Mouse (Mus musculus) neural tube, embryonic 12.5 days (tissue): Measurements from ENCODE around the gene Sec24d. TPM values are rescaled to one million over a fixed set of nuclear protein-coding genes. Genes with fewer than 3 reads are reported as not detected.

Experiments
- ATAC-seq: fragments of 200-750 bp; cut with Nextera tagmentation; 2 replicates; pipeline ENCODE4 v1.8.0; 2017; ENCODE audit warnings: low read depth, mild to moderate bottlenecking, moderate TSS enrichment, moderate library complexity; ENCODE audit not compliant: low FRiP score
- H3K27ac ChIP-seq: fragments of 300-500 bp; sonication (generic); 2 replicates; pipeline ENCODE4 v1.5.1; 2016
- H3K27me3 ChIP-seq: fragments of 300-500 bp; sonication (generic); replicated peaks from 2 replicates; pipeline ENCODE4 v1.6.1; 2016; ENCODE audit warnings: mild to moderate bottlenecking
- H3K36me3 ChIP-seq: fragments of 300-500 bp; sonication (generic); 2 replicates; pipeline ENCODE4 v1.6.1; 2016; ENCODE audit warnings: mild to moderate bottlenecking
- H3K4me1 ChIP-seq: fragments of 300-500 bp; sonication (generic); 2 replicates; pipeline ENCODE4 v1.6.1; 2016
- H3K4me2 ChIP-seq: fragments of 300-500 bp; sonication (generic); replicated peaks from 2 replicates; pipeline ENCODE4 v1.6.1; 2016; ENCODE audit warnings: mild to moderate bottlenecking
- H3K4me3 ChIP-seq: fragments of 300-500 bp; sonication (generic); 2 replicates; pipeline ENCODE4 v1.5.1; 2016
- H3K9ac ChIP-seq: fragments of 300-500 bp; sonication (generic); 2 replicates; pipeline ENCODE4 v1.6.1; 2016; ENCODE audit warnings: mild to moderate bottlenecking
- H3K9me3 ChIP-seq: fragments of 300-500 bp; sonication (generic); 2 replicates; pipeline ENCODE4 v1.6.1; 2016; ENCODE audit warnings: mild to moderate bottlenecking
- whole genome bisulfite sequencing: fragments of 180-500 bp; shearing (Covaris S2); methylation state at CpG from one replicate; pipeline ENCODE4 v1.1.7; 2016; 5-methylcytosine and 5-hydroxymethylcytosine counted together
- polyA plus RNA-seq: library from polyadenylated mRNA; unstranded; fragments of >200 nt; fragmentation: Nextera tagmentation; extraction: Ambion mirVana; gene quantifications from 2 replicates; pipeline ENCODE4 v1.2.1, GENCODE M21; 2016

The Sec24d gene
- 21.8 and 24.2 TPM in 2 replicates for polyA plus RNA-seq

GRCm38 (mm10) chr3:123266753-123267651 is at the start of gene Sec24d:
Gene Sec24d, plus strand, starts transcription at chr3:123267455.
- H3K27ac ChIP-seq: no peak within 1 kb of the TSS
- H3K9me3 ChIP-seq: no peaks in the 10 kb centered on the region
- 4% methylated on average over 68 of the region's 68 CpGs for WGBS

DNA sequence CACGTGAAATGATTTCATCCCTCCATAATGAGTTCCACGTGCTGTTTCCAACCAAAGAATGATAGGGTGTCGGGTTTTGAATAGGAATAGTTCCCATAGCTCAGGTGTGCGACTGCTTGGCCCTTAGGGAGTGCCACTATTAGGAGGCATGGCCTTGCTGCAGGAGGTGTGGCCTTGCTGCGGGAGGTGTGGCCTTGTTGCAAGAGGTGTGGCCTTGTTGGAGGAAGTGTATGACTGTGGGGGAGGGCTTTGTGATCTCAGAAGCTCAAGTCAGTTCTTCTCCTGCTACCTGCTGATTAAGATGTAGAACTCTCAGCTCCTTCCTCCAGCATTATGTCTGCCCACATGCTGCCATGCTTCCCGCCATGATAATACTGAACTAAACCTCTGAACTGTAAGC is 48.6 kb upstream of the Sec24d start:
- no peak for ATAC-seq
- no peak overlapping the region for H3K9ac ChIP-seq
- no peak overlapping the region for H3K4me3 ChIP-seq
- no peak overlapping the region for H3K27ac ChIP-seq
- no peaks in the 10 kb centered on the region for H3K27me3 ChIP-seq
- H3K9me3 ChIP-seq: no peaks in the 10 kb centered on the region
- no peaks in the 10 kb centered on the region for H3K4me1 ChIP-seq
- WGBS: 58% methylated on average over 6 of the region's 6 CpGs
- no peaks in the 10 kb centered on the region for H3K36me3 ChIP-seq
- H3K4me2 ChIP-seq: no peak overlapping the region

More at GRCm38 (mm10) chr3:123266753-123267651, at the start of gene Sec24d:
- H3K36me3 ChIP-seq: no peaks in the 10 kb centered on the region
- H3K4me1 ChIP-seq: peaks cover 3% of the 10 kb centered on the region; the same call in 1 of the 2 replicates
- peak; percentile 85 for ATAC-seq
- H3K9ac ChIP-seq: peak within 1 kb of the TSS; percentile 56
- H3K4me2 ChIP-seq: peak within 1 kb of the TSS; percentile 96
- H3K27me3 ChIP-seq: peaks cover 3% of the 10 kb centered on the region
- peak within 1 kb of the TSS; percentile 75 for H3K4me3 ChIP-seq

DNA sequence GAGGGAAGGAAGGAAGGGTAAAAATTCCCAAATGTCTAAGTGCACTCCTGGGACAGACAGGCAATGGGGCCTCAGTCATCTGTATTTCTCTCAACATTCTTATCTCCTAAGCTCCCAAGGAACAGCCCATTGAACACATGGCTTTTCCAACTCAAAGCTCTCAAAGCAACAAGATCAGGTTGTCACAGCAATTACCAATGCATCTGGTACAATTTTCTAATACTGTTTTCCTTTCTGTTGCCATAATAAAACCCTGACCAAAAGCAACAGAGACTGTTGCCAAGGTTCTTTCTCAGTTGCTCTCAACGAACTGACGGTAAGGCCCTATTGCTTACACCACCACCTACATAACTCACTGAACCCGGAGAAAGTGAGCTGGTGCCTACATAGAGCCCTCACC is 40.0 kb upstream of the Sec24d start:
- H3K27me3 ChIP-seq: no peaks in the 10 kb centered on the region
- no peak overlapping the region for H3K4me3 ChIP-seq
- H3K27ac ChIP-seq: no peak overlapping the region
- no peak for ATAC-seq
- WGBS: 94% methylated on average over 3 of the region's 3 CpGs
- peaks cover 4% of the 10 kb centered on the region; the same call in 1 of the 2 replicates for H3K9me3 ChIP-seq
- H3K36me3 ChIP-seq: no peaks in the 10 kb centered on the region
- no peaks in the 10 kb centered on the region for H3K4me1 ChIP-seq
- H3K4me2 ChIP-seq: no peak overlapping the region
- no peak overlapping the region for H3K9ac ChIP-seq

- Histone ChIP-seq H3K36me3 (no peaks in the 10 kb centered on the region), H3K27ac (no peak overlapping the region), H3K4me3 (no peak overlapping the region), H3K4me1 (peaks cover 5% of the 10 kb centered on the region; the same call in 1 of the 2 replicates), H3K27me3 (peaks cover 4% of the 10 kb centered on the region; the same call in 1 of the 2 replicates), H3K9ac (no peak overlapping the region), H3K4me2 (no peak overlapping the region), H3K9me3 (peaks cover 4% of the 10 kb centered on the region; the same call in 1 of the 2 replicates)
- whole genome bisulfite sequencing: 89% methylated on average over 2 of the region's 2 CpGs
- ATAC-seq: no peak
Measured at GRCm38 (mm10) chr3:123231639-123232038, 35.6 kb upstream of the Sec24d start.

GRCm38 (mm10) chr3:123234191-123234836 is 32.9 kb upstream of the Sec24d start:
- Histone ChIP-seq H3K27me3 (peaks cover 9% of the 10 kb centered on the region; the same call in 1 of the 2 replicates), H3K36me3 (no peaks in the 10 kb centered on the region), H3K4me3 (no peak overlapping the region), H3K9me3 (peaks cover 4% of the 10 kb centered on the region; the same call in 1 of the 2 replicates), H3K9ac (no peak overlapping the region), H3K4me2 (no peak overlapping the region), H3K27ac (no peak overlapping the region), H3K4me1 (peaks cover 9% of the 10 kb centered on the region; the same call in 1 of the 2 replicates)
- ATAC-seq: no peak
- WGBS: 51% methylated on average over 16 of the region's 16 CpGs

- peak overlapping the region; percentile 33; the same call in 1 of the 2 replicates for H3K9ac ChIP-seq
- no peak; the same call in 1 of the 2 replicates for ATAC-seq
- WGBS: 20% methylated on average over 7 of the region's 7 CpGs
Measured at GRCm38 (mm10) chr3:123235495-123235894, 31.8 kb upstream of the Sec24d start.

GRCm38 (mm10) chr3:123235921-123236320 is 31.3 kb upstream of the Sec24d start, which contains the start of gene Synpo2:
Gene Synpo2, minus strand, starts transcription at chr3:123236149.
- H3K27ac ChIP-seq: no peak within 1 kb of the TSS
- H3K9me3 ChIP-seq: peaks cover 4% of the 10 kb centered on the region; the same call in 1 of the 2 replicates
- H3K9ac ChIP-seq: peak within 1 kb of the TSS; percentile 33; the same call in 1 of the 2 replicates
- WGBS: under 1% methylated on average over 20 of the region's 20 CpGs
- peak; percentile 63; the same call in 1 of the 2 replicates for ATAC-seq
- H3K27me3 ChIP-seq: peaks cover 9% of the 10 kb centered on the region; the same call in 1 of the 2 replicates
- H3K4me2 ChIP-seq: peak within 1 kb of the TSS; percentile 78
- H3K4me3 ChIP-seq: peak within 1 kb of the TSS; percentile 39
- H3K36me3 ChIP-seq: no peaks in the 10 kb centered on the region
- peaks cover 9% of the 10 kb centered on the region; the same call in 1 of the 2 replicates for H3K4me1 ChIP-seq

More at GRCm38 (mm10) chr3:123235495-123235894, 31.8 kb upstream of the Sec24d start:
- H3K27me3 ChIP-seq: peaks cover 9% of the 10 kb centered on the region; the same call in 1 of the 2 replicates
- H3K36me3 ChIP-seq: no peaks in the 10 kb centered on the region
- H3K9me3 ChIP-seq: peaks cover 4% of the 10 kb centered on the region; the same call in 1 of the 2 replicates
- peak overlapping the region; percentile 39 for H3K4me3 ChIP-seq
- no peak overlapping the region for H3K27ac ChIP-seq
- H3K4me2 ChIP-seq: peak overlapping the region; percentile 78
- peaks cover 9% of the 10 kb centered on the region; the same call in 1 of the 2 replicates for H3K4me1 ChIP-seq

GRCm38 (mm10) chr3:123237039-123237438 is 30.2 kb upstream of the Sec24d start:
- Histone ChIP-seq H3K9me3 (no peaks in the 10 kb centered on the region), H3K9ac (no peak overlapping the region), H3K4me1 (peaks cover 9% of the 10 kb centered on the region; the same call in 1 of the 2 replicates), H3K4me3 (no peak overlapping the region), H3K27me3 (peaks cover 9% of the 10 kb centered on the region; the same call in 1 of the 2 replicates), H3K4me2 (no peak overlapping the region), H3K36me3 (no peaks in the 10 kb centered on the region), H3K27ac (no peak overlapping the region)
- 30% methylated on average over 7 of the region's 7 CpGs for WGBS
- ATAC-seq: no peak

DNA sequence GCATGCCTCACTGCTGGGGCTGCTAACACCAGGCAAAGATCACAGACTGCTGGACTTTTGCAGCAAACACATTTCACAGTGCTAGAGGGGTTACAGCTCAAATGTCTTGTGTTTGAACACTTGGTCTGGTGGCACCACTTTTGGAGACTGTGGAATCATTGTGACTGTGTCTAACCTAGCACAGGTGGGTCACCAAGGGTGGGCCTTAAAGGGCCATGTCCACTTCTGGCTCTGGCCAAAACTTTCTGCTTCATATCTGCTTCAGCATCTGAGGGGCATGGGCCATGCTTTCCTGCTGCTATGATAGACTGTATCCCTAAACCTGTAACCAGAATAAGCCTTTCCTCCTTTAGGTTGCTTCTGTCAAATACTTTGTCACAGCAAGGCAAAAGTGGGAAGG is 29.8 kb upstream of the Sec24d start:
- no peak overlapping the region for H3K27ac ChIP-seq
- no peak overlapping the region for H3K9ac ChIP-seq
- no peak for ATAC-seq
- no peak overlapping the region for H3K4me3 ChIP-seq
- no peaks in the 10 kb centered on the region for H3K36me3 ChIP-seq
- H3K9me3 ChIP-seq: no peaks in the 10 kb centered on the region
- peaks cover 9% of the 10 kb centered on the region; the same call in 1 of the 2 replicates for H3K4me1 ChIP-seq
- peaks cover 9% of the 10 kb centered on the region; the same call in 1 of the 2 replicates for H3K27me3 ChIP-seq
- H3K4me2 ChIP-seq: no peak overlapping the region

DNA sequence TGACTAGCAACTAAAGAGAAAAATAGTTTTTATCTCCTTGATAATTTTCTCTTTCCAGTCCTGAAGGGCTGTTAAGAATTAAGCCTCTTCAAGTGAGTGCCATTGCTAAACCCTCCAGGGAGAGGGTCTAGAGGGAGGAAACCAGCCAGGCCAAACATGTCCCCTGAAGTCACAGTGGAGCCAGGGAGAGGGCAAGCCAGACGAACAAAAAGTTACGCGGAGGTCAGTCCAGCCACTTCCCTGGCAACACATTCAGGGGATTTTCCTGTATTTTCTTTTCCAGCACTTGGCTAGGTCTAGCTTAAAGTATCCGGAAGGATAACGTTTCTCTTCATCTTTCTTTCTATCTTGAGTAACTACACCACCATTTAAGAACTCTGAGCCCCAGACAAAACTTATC is 22.9 kb upstream of the Sec24d start:
- H3K4me2 ChIP-seq: no peak overlapping the region
- no peaks in the 10 kb centered on the region for H3K27me3 ChIP-seq
- 69% methylated on average over 5 of the region's 5 CpGs for WGBS
- no peak overlapping the region for H3K27ac ChIP-seq
- no peak overlapping the region for H3K9ac ChIP-seq
- H3K4me3 ChIP-seq: no peak overlapping the region
- no peaks in the 10 kb centered on the region for H3K4me1 ChIP-seq
- no peaks in the 10 kb centered on the region for H3K9me3 ChIP-seq
- ATAC-seq: no peak
- no peaks in the 10 kb centered on the region for H3K36me3 ChIP-seq

GRCm38 (mm10) chr3:123245646-123246045 is 21.6 kb upstream of the Sec24d start:
- Histone ChIP-seq H3K9me3 (no peaks in the 10 kb centered on the region), H3K9ac (no peak overlapping the region), H3K4me1 (no peaks in the 10 kb centered on the region), H3K36me3 (no peaks in the 10 kb centered on the region), H3K4me3 (no peak overlapping the region), H3K27me3 (no peaks in the 10 kb centered on the region), H3K4me2 (no peak overlapping the region), H3K27ac (no peak overlapping the region)
- WGBS: 32% methylated on average over 4 of the region's 4 CpGs
- ATAC-seq: no peak
